Mouse (Mus musculus): ENCODE measurements around the gene Tnf.

Gene Tnf

DNA sequence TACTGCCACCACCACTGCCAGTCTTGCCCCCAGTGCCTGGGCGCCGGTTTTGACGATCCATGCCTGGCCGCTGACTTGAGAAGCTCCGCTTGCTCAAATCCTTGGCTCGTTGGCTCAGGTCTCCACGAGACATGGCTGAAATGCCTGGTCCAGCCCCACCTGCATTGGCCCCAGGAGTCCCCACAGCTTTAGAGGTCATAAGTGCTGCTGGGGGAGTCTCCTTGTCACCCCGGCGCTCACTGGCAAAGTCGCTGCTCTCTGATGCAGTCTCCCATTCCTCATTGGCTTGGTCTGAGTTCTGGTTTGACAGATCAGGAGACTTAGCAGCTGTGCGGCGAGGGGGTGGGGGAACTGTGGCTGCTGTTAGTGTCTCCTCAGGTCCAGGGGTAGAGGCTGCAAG lies 46.4 kb downstream of the Tnf start:
- no peak for DNase-seq (ENCODE audit: low spot score in 2 of 2)

GRCm38 (mm10) chr17:35154616-35155015 lies 47.2 kb downstream of the Tnf start:
- DNase-seq (ENCODE audit: low spot score in 2 of 2): no peak

DNA sequence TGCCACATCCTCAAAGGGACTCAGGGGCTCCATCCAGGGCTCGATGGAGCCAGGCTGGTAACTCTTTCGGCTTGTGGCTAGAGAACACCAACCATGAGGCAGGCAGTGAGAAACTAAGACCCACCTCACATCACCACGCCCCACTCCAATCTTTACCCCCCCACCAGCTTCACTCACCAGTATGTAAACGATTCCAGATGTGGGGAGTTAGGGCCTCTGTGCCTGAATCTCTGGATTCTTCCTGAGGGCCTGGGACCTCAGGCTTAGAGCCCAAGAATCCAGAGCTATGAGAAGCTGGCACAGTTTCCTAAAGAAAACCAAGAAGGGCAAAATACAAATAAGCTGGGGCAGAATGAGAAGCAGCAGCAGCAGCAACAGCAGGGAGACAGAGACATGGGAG lies 47.9 kb downstream of the Tnf start:
- DNase-seq (ENCODE audit: low spot score in 2 of 2): no peak

- DNase-seq (ENCODE audit: low spot score in 2 of 2): no peak
These were observed 48.7 kb downstream of the Tnf start for GRCm38 (mm10) chr17:35153077-35153476.

GRCm38 (mm10) chr17:35152121-35152520 lies 49.7 kb downstream of the Tnf start:
- DNase-seq (ENCODE audit: low spot score in 2 of 2): no peak
